Comparison of ENCODE assay signal across 10 mouse cellular contexts in genomic region chr6:137542231-137543152, GRCm38 (mm10).
DNase-seq lines count a peak whose midpoint lies in the region; ATAC-seq and TF ChIP-seq lines count a peak whose summit lies in the region.
"Had no signal": no experiment of that assay in that cellular context is flagged by ENCODE, and none has a peak within 500 bp of the region (broad histone marks: within the 10 kb centered on the region; RNA-seq: fewer than 3 reads in every experiment).

No protein-coding gene starts in this region.

- TF ChIP-seq CTCF in midbrain, postnatal 0 days (IDR thresholded peaks at IDR 0.05): no peak

- no peak overlapping the region for H3K4me3 ChIP-seq in heart, embryonic 14.5 days (ENCODE audit: control insufficient read depth in 1 of 2, insufficient read depth in 1 of 2, low read depth in 1 of 2, low read length in 2 of 2)
- H3K4me3 ChIP-seq in embryonic facial prominence, embryonic 10.5 days: peak overlapping the region; percentile 8; the same call in 1 of the 2 replicates
- H3K4me3 ChIP-seq in hindbrain, embryonic 13.5 days: no peak overlapping the region
- H3K4me3 ChIP-seq in midbrain, postnatal 0 days (ENCODE audit: low read depth, low read length): no peak overlapping the region
- H3K4me3 ChIP-seq in kidney, embryonic 14.5 days (ENCODE audit: low read length): no peak overlapping the region
- H3K4me3 ChIP-seq: limb, embryonic 15.5 days had no signal

- no peak overlapping the region for H3K27ac ChIP-seq in heart, embryonic 14.5 days (replicated peaks in 1 of 2; ENCODE audit: control insufficient read depth in 1 of 2, insufficient read depth in 1 of 2, low read depth in 2 of 2, low read length in 2 of 2)
- H3K27ac ChIP-seq in embryonic facial prominence, embryonic 10.5 days (replicated peaks): peak overlapping the region; percentile 66
- H3K27ac ChIP-seq in hindbrain, embryonic 13.5 days: 0 out of 2 replicates have a peak overlapping the region, but pooled peaks have one; percentile 23
- H3K27ac ChIP-seq in midbrain, postnatal 0 days (ENCODE audit: low read depth, low read length): peak overlapping the region; percentile 8; the same call in 1 of the 2 replicates
- H3K27ac ChIP-seq in kidney, embryonic 14.5 days (ENCODE audit: low read depth, low read length): no peak overlapping the region
- H3K27ac ChIP-seq: limb, embryonic 15.5 days had no signal

- ATAC-seq in heart, embryonic 14.5 days (ENCODE audit: insufficient number of reproducible peaks, insufficient read depth, low FRiP score, low read depth): no peak
- peak; percentile 79 for ATAC-seq in hindbrain, embryonic 13.5 days (ENCODE audit: low FRiP score)
- peak; percentile 38; the same call in 1 of the 2 replicates for ATAC-seq in midbrain, postnatal 0 days (ENCODE audit: low FRiP score)
- no peak for ATAC-seq in kidney, embryonic 14.5 days (ENCODE audit: low FRiP score, low TSS enrichment)

- DNase-seq in heart, postnatal 10 days: no peak
- peak; percentile 53 for DNase-seq in embryonic facial prominence, embryonic 10.5 days (ENCODE audit: low spot score)
- peak; percentile 69 for DNase-seq in midbrain, postnatal 0 days (ENCODE audit: low spot score)
- no peak for DNase-seq in lung, postnatal 4 days
- DNase-seq in frontal cortex, postnatal 36 days (ENCODE audit: low spot score in 2 of 2): no peak
- DNase-seq: thymus, postnatal 36 days had no signal

- H3K27me3 ChIP-seq in heart, embryonic 14.5 days (ENCODE audit: control insufficient read depth, insufficient read depth, low read length): no peaks in the 10 kb centered on the region
- H3K27me3 ChIP-seq in embryonic facial prominence, embryonic 10.5 days (replicated peaks; ENCODE audit: low read depth, poor library complexity, severe bottlenecking): 0 out of 2 replicates have a peak, but pooled peaks cover 4% of the 10 kb centered on the region
- no peaks in the 10 kb centered on the region for H3K27me3 ChIP-seq in hindbrain, embryonic 13.5 days
- H3K27me3 ChIP-seq in midbrain, postnatal 0 days (ENCODE audit: insufficient read depth, low read length): no peaks in the 10 kb centered on the region
- no peaks in the 10 kb centered on the region for H3K27me3 ChIP-seq in kidney, embryonic 14.5 days (ENCODE audit: control insufficient read depth, insufficient read depth, low read length)

- H3K36me3 ChIP-seq in heart, embryonic 14.5 days (ENCODE audit: control insufficient read depth, insufficient read depth, low read length): 0 out of 2 replicates have a peak, but pooled peaks cover under 1% of the 10 kb centered on the region
- no peaks in the 10 kb centered on the region for H3K36me3 ChIP-seq in embryonic facial prominence, embryonic 10.5 days (replicated peaks)
- no peaks in the 10 kb centered on the region for H3K36me3 ChIP-seq in hindbrain, embryonic 13.5 days
- H3K36me3 ChIP-seq in midbrain, postnatal 0 days (ENCODE audit: insufficient read depth, low read length): no peaks in the 10 kb centered on the region
- H3K36me3 ChIP-seq in kidney, embryonic 14.5 days (ENCODE audit: control insufficient read depth, insufficient read depth, low read length): no peaks in the 10 kb centered on the region
- H3K36me3 ChIP-seq: limb, embryonic 15.5 days had no signal

- peak overlapping the region; percentile 32; the same call in 1 of the 2 replicates for H3K9ac ChIP-seq in heart, embryonic 14.5 days (ENCODE audit: low read length)
- no peak overlapping the region for H3K9ac ChIP-seq in hindbrain, embryonic 13.5 days
- no peak overlapping the region for H3K9ac ChIP-seq in midbrain, postnatal 0 days (replicated peaks; ENCODE audit: low read length, poor library complexity, severe bottlenecking)
- H3K9ac ChIP-seq in kidney, embryonic 14.5 days (ENCODE audit: low read depth, low read length): no peak overlapping the region
- H3K9ac ChIP-seq: limb, embryonic 15.5 days had no signal

- intact Hi-C loops in heart, postnatal 10 days (cut with DNase I): no loop called here

- peaks cover 9 to 28% of the 10 kb centered on the region in 2 experiments for H3K4me1 ChIP-seq in heart, embryonic 14.5 days (ENCODE audit: control insufficient read depth in 2 of 2, insufficient read depth in 2 of 2, low read length in 2 of 2)
- H3K4me1 ChIP-seq in embryonic facial prominence, embryonic 10.5 days: peaks cover 28% of the 10 kb centered on the region
- peaks cover 24% of the 10 kb centered on the region for H3K4me1 ChIP-seq in hindbrain, embryonic 13.5 days (replicated peaks)
- H3K4me1 ChIP-seq in midbrain, postnatal 0 days (ENCODE audit: insufficient read depth, low read length): peaks cover 9% of the 10 kb centered on the region; the same call in 1 of the 2 replicates
- 0 out of 2 replicates have a peak, but pooled peaks cover 8% of the 10 kb centered on the region for H3K4me1 ChIP-seq in kidney, embryonic 14.5 days (ENCODE audit: control insufficient read depth, insufficient read depth, low read length)

- 14% methylated on average over 10 of the region's 10 CpGs for WGBS in heart, embryonic 14.5 days
- WGBS in embryonic facial prominence, embryonic 10.5 days: 6% methylated on average over 10 of the region's 10 CpGs
- WGBS in hindbrain, embryonic 13.5 days: 4% methylated on average over 10 of the region's 10 CpGs
- WGBS in midbrain, postnatal 0 days: 8% methylated on average over 10 of the region's 10 CpGs
- WGBS in kidney, embryonic 14.5 days: 23% methylated on average over 10 of the region's 10 CpGs

- H3K9me3 ChIP-seq in heart, embryonic 14.5 days (ENCODE audit: control insufficient read depth, low read length): 0 out of 2 replicates have a peak, but pooled peaks cover 5% of the 10 kb centered on the region
- no peaks in the 10 kb centered on the region for H3K9me3 ChIP-seq in embryonic facial prominence, embryonic 10.5 days
- H3K9me3 ChIP-seq in hindbrain, embryonic 13.5 days: no peaks in the 10 kb centered on the region
- no peaks in the 10 kb centered on the region for H3K9me3 ChIP-seq in midbrain, postnatal 0 days (ENCODE audit: low read length)
- H3K9me3 ChIP-seq in kidney, embryonic 14.5 days (ENCODE audit: control insufficient read depth, low read length): no peaks in the 10 kb centered on the region
- H3K9me3 ChIP-seq: limb, embryonic 15.5 days had no signal

- H3K4me2 ChIP-seq in heart, embryonic 14.5 days (ENCODE audit: low read length): peak overlapping the region; percentile 40
- no peak overlapping the region for H3K4me2 ChIP-seq in hindbrain, embryonic 13.5 days
- H3K4me2 ChIP-seq in midbrain, postnatal 0 days (ENCODE audit: low read depth, low read length, poor library complexity, severe bottlenecking): peak overlapping the region; percentile 12; the same call in 1 of the 2 replicates
- no peak overlapping the region for H3K4me2 ChIP-seq in kidney, embryonic 14.5 days (replicated peaks; ENCODE audit: low read depth, low read length)
- H3K4me2 ChIP-seq: limb, embryonic 15.5 days had no signal

Comparison
In these comparisons a context has a peak if more than half of its experiments do, and no peak if none do; other contexts are left out.
1. ATAC-seq: peak in hindbrain, embryonic 13.5 days (single experiment) and midbrain, postnatal 0 days (single experiment); none in heart, embryonic 14.5 days (single experiment) and kidney, embryonic 14.5 days (single experiment).
2. H3K27ac ChIP-seq: peak in embryonic facial prominence, embryonic 10.5 days (single experiment), hindbrain, embryonic 13.5 days (single experiment) and midbrain, postnatal 0 days (single experiment); none in heart, embryonic 14.5 days (0 of 2) and kidney, embryonic 14.5 days (single experiment).
3. H3K4me2 ChIP-seq: peak in heart, embryonic 14.5 days (single experiment) and midbrain, postnatal 0 days (single experiment); none in hindbrain, embryonic 13.5 days (single experiment) and kidney, embryonic 14.5 days (single experiment).
4. DNase-seq: peak in embryonic facial prominence, embryonic 10.5 days (single experiment) and midbrain, postnatal 0 days (single experiment); none in heart, postnatal 10 days (0 of 2), lung, postnatal 4 days (0 of 2) and frontal cortex, postnatal 36 days (0 of 2).